Mouse (Mus musculus): Measurements from ENCODE around the gene Uck2. TPM values are rescaled to one million over a fixed set of nuclear protein-coding genes. Genes with fewer than 3 reads are reported as not detected.

The Uck2 gene
- polyA plus RNA-seq, 1 experiment from 2014 or later = 87.5 TPM

- Histone ChIP-seq H3K4me1 (peaks cover 13% of the 10 kb centered on the region), H3K4me3 (replicated peaks) (no peak overlapping the region), H3K9me3 (replicated peaks) (no peaks in the 10 kb centered on the region), H3K27me3 (no peaks in the 10 kb centered on the region), H3K4me2 (no peak overlapping the region), H3K9ac (no peak overlapping the region), H3K27ac (no peak overlapping the region), H3K36me3 (no peaks in the 10 kb centered on the region)
- no peak for ATAC-seq (replicated peaks; ENCODE audit: low FRiP score)
- 51% methylated on average over 13 of the region's 13 CpGs for WGBS
These were observed 10.7 kb upstream of the Uck2 start for GRCm38 (mm10) chr1:167295679-167296402.

GRCm38 (mm10) chr1:167292447-167292846 is 7.3 kb upstream of the Uck2 start:
- Histone ChIP-seq H3K27ac (peak overlapping the region; percentile 58), H3K9me3 (replicated peaks) (no peaks in the 10 kb centered on the region), H3K4me1 (peaks cover 24% of the 10 kb centered on the region), H3K9ac (no peak overlapping the region), H3K4me3 (replicated peaks) (no peak overlapping the region), H3K4me2 (peak overlapping the region; percentile 24), H3K27me3 (0 out of 2 replicates have a peak, but pooled peaks cover 6% of the 10 kb centered on the region), H3K36me3 (no peaks in the 10 kb centered on the region)
- 11% methylated on average over 11 of the region's 11 CpGs for WGBS
- peak; percentile 64 for ATAC-seq (replicated peaks; ENCODE audit: low FRiP score)

GRCm38 (mm10) chr1:167291610-167292009 is 6.5 kb upstream of the Uck2 start:
- no peaks in the 10 kb centered on the region for H3K36me3 ChIP-seq
- 75% methylated on average over 8 of the region's 8 CpGs for WGBS
- no peak for ATAC-seq (replicated peaks; ENCODE audit: low FRiP score)

GRCm38 (mm10) chr1:167290263-167290592 is 5.1 kb upstream of the Uck2 start:
- Histone ChIP-seq H3K4me1 (peaks cover 26% of the 10 kb centered on the region), H3K4me2 (no peak overlapping the region), H3K9ac (no peak overlapping the region), H3K27ac (no peak overlapping the region), H3K36me3 (no peaks in the 10 kb centered on the region), H3K9me3 (replicated peaks) (no peaks in the 10 kb centered on the region), H3K27me3 (0 out of 2 replicates have a peak, but pooled peaks cover 6% of the 10 kb centered on the region), H3K4me3 (replicated peaks) (no peak overlapping the region)
- 33% methylated on average over 6 of the region's 6 CpGs for WGBS
- no peak for ATAC-seq (replicated peaks; ENCODE audit: low FRiP score)

More at GRCm38 (mm10) chr1:167291610-167292009, 6.5 kb upstream of the Uck2 start:
- Histone ChIP-seq H3K27ac (no peak overlapping the region), H3K4me3 (replicated peaks) (no peak overlapping the region), H3K9me3 (replicated peaks) (no peaks in the 10 kb centered on the region), H3K4me1 (peaks cover 24% of the 10 kb centered on the region), H3K9ac (no peak overlapping the region), H3K4me2 (no peak overlapping the region), H3K27me3 (0 out of 2 replicates have a peak, but pooled peaks cover 6% of the 10 kb centered on the region)

- peak; percentile 46 for ATAC-seq (replicated peaks; ENCODE audit: low FRiP score)
- Histone ChIP-seq H3K9ac (no peak overlapping the region), H3K36me3 (no peaks in the 10 kb centered on the region), H3K4me1 (peaks cover 29% of the 10 kb centered on the region), H3K9me3 (replicated peaks) (no peaks in the 10 kb centered on the region), H3K4me2 (no peak overlapping the region), H3K4me3 (replicated peaks) (no peak overlapping the region), H3K27ac (no peak overlapping the region), H3K27me3 (0 out of 2 replicates have a peak, but pooled peaks cover 6% of the 10 kb centered on the region)
- WGBS = 7% methylated on average over 11 of the region's 11 CpGs
These were observed 4.6 kb upstream of the Uck2 start for GRCm38 (mm10) chr1:167289567-167290262.

- no peaks in the 10 kb centered on the region for H3K9me3 ChIP-seq (replicated peaks)
- ATAC-seq (replicated peaks; ENCODE audit: low FRiP score) = no peak
- WGBS = 43% methylated on average over 11 of the region's 11 CpGs
- no peak overlapping the region for H3K27ac ChIP-seq
- 0 out of 2 replicates have a peak, but pooled peaks cover 6% of the 10 kb centered on the region for H3K27me3 ChIP-seq
- no peak overlapping the region for H3K4me2 ChIP-seq
- H3K36me3 ChIP-seq = no peaks in the 10 kb centered on the region
- no peak overlapping the region for H3K4me3 ChIP-seq (replicated peaks)
- no peak overlapping the region for H3K9ac ChIP-seq
- peaks cover 29% of the 10 kb centered on the region for H3K4me1 ChIP-seq
These were observed 3.8 kb upstream of the Uck2 start for GRCm38 (mm10) chr1:167288665-167289538.

GRCm38 (mm10) chr1:167287156-167287555 is 2.0 kb upstream of the Uck2 start:
- Histone ChIP-seq H3K36me3 (no peaks in the 10 kb centered on the region), H3K4me3 (replicated peaks) (no peak overlapping the region)
- WGBS = 83% methylated on average over 5 of the region's 5 CpGs

GRCm38 (mm10) chr1:167285356-167285755 is 236 bp upstream of the Uck2 start:
- H3K9me3 ChIP-seq (replicated peaks) = no peaks in the 10 kb centered on the region
- peaks cover 42% of the 10 kb centered on the region for H3K4me1 ChIP-seq
- 0 out of 2 replicates have a peak, but pooled peaks cover 6% of the 10 kb centered on the region for H3K27me3 ChIP-seq
- peak overlapping the region; percentile 84 for H3K4me2 ChIP-seq
- H3K36me3 ChIP-seq = no peaks in the 10 kb centered on the region
- no peak for ATAC-seq (replicated peaks; ENCODE audit: low FRiP score)
- peak overlapping the region; percentile 98 for H3K27ac ChIP-seq
- H3K9ac ChIP-seq = peak overlapping the region; percentile 78; the same call in 1 of the 2 replicates
- peak overlapping the region; percentile 93 for H3K4me3 ChIP-seq (replicated peaks)
- 2% methylated on average over 8 of the region's 8 CpGs for WGBS

More at GRCm38 (mm10) chr1:167287156-167287555, 2.0 kb upstream of the Uck2 start:
- H3K9me3 ChIP-seq (replicated peaks) = no peaks in the 10 kb centered on the region
- peaks cover 34% of the 10 kb centered on the region for H3K4me1 ChIP-seq
- 0 out of 2 replicates have a peak, but pooled peaks cover 6% of the 10 kb centered on the region for H3K27me3 ChIP-seq
- H3K4me2 ChIP-seq = no peak overlapping the region
- H3K9ac ChIP-seq = no peak overlapping the region
- H3K27ac ChIP-seq = no peak overlapping the region
- ATAC-seq (replicated peaks; ENCODE audit: low FRiP score) = no peak

GRCm38 (mm10) chr1:167284837-167285319 is 242 bp downstream of the Uck2 start:
- Histone ChIP-seq H3K27ac (peak overlapping the region; percentile 98), H3K4me2 (peak overlapping the region; percentile 84), H3K4me1 (peaks cover 41% of the 10 kb centered on the region), H3K36me3 (no peaks in the 10 kb centered on the region), H3K9me3 (replicated peaks) (no peaks in the 10 kb centered on the region), H3K27me3 (0 out of 2 replicates have a peak, but pooled peaks cover 6% of the 10 kb centered on the region), H3K4me3 (replicated peaks) (peak overlapping the region; percentile 93), H3K9ac (peak overlapping the region; percentile 78)
- under 1% methylated on average over 43 of the region's 51 CpGs for WGBS
- ATAC-seq (replicated peaks; ENCODE audit: low FRiP score) = peak; percentile 91

GRCm38 (mm10) chr1:167284258-167284836 is 773 bp downstream of the Uck2 start:
- Histone ChIP-seq H3K9ac (peak overlapping the region; percentile 78), H3K36me3 (no peaks in the 10 kb centered on the region), H3K9me3 (replicated peaks) (no peaks in the 10 kb centered on the region), H3K27ac (peak overlapping the region; percentile 98), H3K4me1 (peaks cover 36% of the 10 kb centered on the region), H3K4me2 (peak overlapping the region; percentile 84), H3K4me3 (replicated peaks) (peak overlapping the region; percentile 93), H3K27me3 (0 out of 2 replicates have a peak, but pooled peaks cover 6% of the 10 kb centered on the region)
- WGBS = under 1% methylated on average over 62 of the region's 73 CpGs
- ATAC-seq (replicated peaks; ENCODE audit: low FRiP score) = peak; percentile 60
